Mouse (Mus musculus) CH12.LX (cell line): ENCODE results near the gene Trim17. TPM values are rescaled to one million over a fixed set of nuclear protein-coding genes. Genes with fewer than 3 reads are reported as not detected.

Experiments
- DNase-seq: peaks from one replicate; pipeline ENCODE4 v3.0.0-alpha.2; 2013; ENCODE audit errors: extremely low read depth
- H3K27ac ChIP-seq: 2 replicates; pipeline ENCODE4 v1.5.1; 2012; ENCODE audit warnings: low read depth, mild to moderate bottlenecking, control low read depth, moderate library complexity; ENCODE audit not compliant: insufficient read depth
- H3K27me3 ChIP-seq: replicated peaks from 2 replicates; pipeline ENCODE3; 2012; ENCODE audit warnings: inconsistent platforms
- H3K36me3 ChIP-seq, 2 experiments: replicated peaks in 1 of 2; 2 replicates each; pipeline versions ENCODE3 to v1.6.1; 2012; ENCODE audit warnings: inconsistent platforms in 1 of 2, low read length in 1 of 2, mild to moderate bottlenecking in 1 of 2, mixed read lengths in 1 of 2, moderate library complexity in 1 of 2; ENCODE audit not compliant: control insufficient read depth in 1 of 2, insufficient read depth in 1 of 2
- H3K4me1 ChIP-seq, 2 experiments: 2 replicates each; pipeline ENCODE4 v1.6.1; 2012; ENCODE audit warnings: inconsistent platforms in 1 of 2, moderate library complexity in 1 of 2; ENCODE audit not compliant: insufficient read depth in 2 of 2, control insufficient read depth in 1 of 2
- H3K4me2 ChIP-seq: 2 replicates; pipeline ENCODE4 v1.6.1; 2012; ENCODE audit warnings: low read depth, mild to moderate bottlenecking, control low read depth; ENCODE audit not compliant: poor library complexity, insufficient read depth, severe bottlenecking
- H3K4me3 ChIP-seq, 3 experiments: fragments of 150-350 bp in 1 of 3; sonication (generic) in 1 of 3; replicated peaks in 1 of 3; 2 replicates each; pipeline versions ENCODE3 to v1.5.1; 2011 to 2012; ENCODE audit warnings: low read depth in 2 of 3, low read length in 2 of 3, mild to moderate bottlenecking in 2 of 3, moderate library complexity in 2 of 3, control low read depth in 1 of 3, improper control_type of control experiment in 1 of 3, inconsistent platforms in 1 of 3, mixed read lengths in 1 of 3; ENCODE audit not compliant: poor library complexity in 1 of 3
- H3K79me2 ChIP-seq: replicated peaks from 2 replicates; pipeline ENCODE4 v1.6.1; 2012; ENCODE audit warnings: mild to moderate bottlenecking, moderate library complexity; ENCODE audit not compliant: control insufficient read depth, poor library complexity, insufficient read depth, severe bottlenecking; ENCODE audit errors: extremely low read depth
- H3K9ac ChIP-seq: 2 replicates; pipeline ENCODE4 v1.6.1; 2012; ENCODE audit warnings: low read depth, mild to moderate bottlenecking, control low read depth, moderate library complexity; ENCODE audit not compliant: insufficient read depth
- H3K9me3 ChIP-seq: replicated peaks from 2 replicates; pipeline ENCODE3; 2012; ENCODE audit warnings: low read length, inconsistent platforms, mixed read lengths
- BHLHE40 ChIP-seq: IDR thresholded peaks from 2 replicates; pipeline ENCODE4 v1.6.1; 2011; ENCODE audit warnings: mild to moderate bottlenecking, low read depth, low read length, improper control_type of control experiment
- CHD1 ChIP-seq: IDR thresholded peaks from 2 replicates; pipeline ENCODE4 v1.6.1; 2012; ENCODE audit warnings: low read depth, low read length, improper control_type of control experiment, inconsistent platforms
- CHD2 ChIP-seq: IDR thresholded peaks from 2 replicates; pipeline ENCODE4 v1.6.1; 2011; ENCODE audit warnings: low read length, improper control_type of control experiment
- CTCF ChIP-seq, 2 experiments: IDR thresholded peaks in 1 of 2; conservative IDR thresholded peaks in 1 of 2; 2 replicates each; pipeline ENCODE4 v1.5.1; 2011 to 2012; ENCODE audit warnings: low read depth in 2 of 2, low read length in 2 of 2, improper control_type of control experiment in 1 of 2, inconsistent platforms in 1 of 2, mild to moderate bottlenecking in 1 of 2, moderate library complexity in 1 of 2
- ETS1 ChIP-seq: conservative IDR thresholded peaks from 2 replicates; pipeline ENCODE4 v1.6.1; 2012; ENCODE audit warnings: low read depth, mild to moderate bottlenecking, inconsistent platforms, low read length, improper control_type of control experiment, moderate library complexity
- GABPA ChIP-seq: IDR thresholded peaks from 2 replicates; pipeline ENCODE4 v1.6.1; 2012; ENCODE audit warnings: low read depth, low read length, improper control_type of control experiment, inconsistent platforms; ENCODE audit not compliant: insufficient replicate concordance
- IRF4 ChIP-seq: IDR thresholded peaks from 2 replicates; pipeline ENCODE4 v1.6.1; 2014; ENCODE audit warnings: low read depth, mild to moderate bottlenecking, inconsistent platforms, low read length, improper control_type of control experiment
- MAX ChIP-seq: IDR thresholded peaks from 2 replicates; pipeline ENCODE4 v1.6.1; 2011; ENCODE audit warnings: low read length, improper control_type of control experiment
- MAZ ChIP-seq: IDR thresholded peaks from 2 replicates; pipeline ENCODE4 v1.6.1; 2012; ENCODE audit warnings: low read depth, mild to moderate bottlenecking, inconsistent platforms, low read length, improper control_type of control experiment, moderate library complexity
- MXI1 ChIP-seq: IDR thresholded peaks from 2 replicates; pipeline ENCODE4 v1.6.1; 2011; ENCODE audit warnings: mild to moderate bottlenecking, low read depth, low read length, improper control_type of control experiment
- MYC ChIP-seq: IDR thresholded peaks from 2 replicates; pipeline ENCODE4 v1.6.1; 2011; ENCODE audit warnings: low read depth, mild to moderate bottlenecking, improper control_type of control experiment, low read length
- PAX5 ChIP-seq: IDR thresholded peaks from 2 replicates; pipeline ENCODE4 v1.6.1; 2012; ENCODE audit warnings: low read length, inconsistent platforms, mixed read lengths
- SIN3A ChIP-seq: IDR thresholded peaks from 2 replicates; pipeline ENCODE4 v1.6.1; 2012; ENCODE audit warnings: low read length, improper control_type of control experiment, inconsistent platforms
- SMC3 ChIP-seq: IDR thresholded peaks from 2 replicates; pipeline ENCODE4 v1.6.1; 2011; ENCODE audit warnings: low read depth, low read length, improper control_type of control experiment
- TBP ChIP-seq: conservative IDR thresholded peaks from 2 replicates; pipeline ENCODE4 v1.6.1; 2011; ENCODE audit warnings: low read depth, low read length, improper control_type of control experiment
- UBTF ChIP-seq: IDR thresholded peaks from 2 replicates; pipeline ENCODE4 v1.6.1; 2012; ENCODE audit warnings: low read depth, mild to moderate bottlenecking, inconsistent platforms, low read length, improper control_type of control experiment, moderate library complexity
- USF1 ChIP-seq: IDR thresholded peaks from 2 replicates; pipeline ENCODE4 v1.6.1; 2014; ENCODE audit warnings: low read depth, mild to moderate bottlenecking, inconsistent platforms, low read length, improper control_type of control experiment
- USF2 ChIP-seq: conservative IDR thresholded peaks from 2 replicates; pipeline ENCODE4 v1.6.1; 2011; ENCODE audit warnings: low read depth, low read length, improper control_type of control experiment
- ZC3H11A ChIP-seq: IDR thresholded peaks from 2 replicates; pipeline ENCODE4 v1.6.1; 2012; ENCODE audit warnings: low read depth, mild to moderate bottlenecking, inconsistent platforms, low read length, improper control_type of control experiment
- ZKSCAN1 ChIP-seq: IDR thresholded peaks from 2 replicates; pipeline ENCODE4 v1.6.1; 2012; ENCODE audit warnings: low read depth, inconsistent platforms, low read length, improper control_type of control experiment, borderline replicate concordance
- ZNF384 ChIP-seq: IDR thresholded peaks from 2 replicates; pipeline ENCODE4 v1.6.1; 2012; ENCODE audit warnings: low read depth, low read length, improper control_type of control experiment, inconsistent platforms
- dilution Hi-C: fragments of 300-500 bp; cut with MboI; formaldehyde crosslinking; loops from 2 replicates; pipeline ENCODE4 v1.14.3; 2020; ENCODE audit warnings: low sequenced_read_pairs; ENCODE audit not compliant: extremely low pct_unique_long_range_greater_than_20kb, extremely low pct_ligation_motif_present
- in situ Hi-C: fragments of 300-500 bp; cut with MboI; formaldehyde crosslinking; loops from 3 replicates; pipeline ENCODE4 v1.14.3; 2019; ENCODE audit warnings: low sequenced_read_pairs, low pct_ligation_motif_present, low pct_unique_long_range_greater_than_20kb, mixed read lengths
- polyA plus RNA-seq: library from polyadenylated mRNA; unstranded; fragments of >175 nt; gene quantifications from 2 replicates; pipeline ENCODE4 v1.2.1, GENCODE M21; 2012; ENCODE audit warnings: low read depth; ENCODE audit not compliant: insufficient read length
- total RNA-seq, 2 experiments: library from RNA; depleted of rRNA; stranded (reverse); fragments of 300-350 nt in 1 of 2; fragments of >200 nt in 1 of 2; gene quantifications; 2 replicates each; pipeline ENCODE4 v1.2.3; 2012 to 2014

Trim17 gene
- total and polyA plus RNA-seq, 3 experiments, result 0.47 to 0.49 TPM; not detected in 1

- TF ChIP-seq MXI1 (no peak), CHD2 (no peak), SIN3A (no peak), MAX (no peak), CHD1 (no peak), BHLHE40 (no peak), ZC3H11A (no peak), UBTF (no peak), TBP (no peak), MAZ (no peak), ZKSCAN1 (no peak), ZNF384 (no peak), CTCF (conservative IDR thresholded peaks at IDR 0.05 in 1 of 2, IDR thresholded peaks at IDR 0.05 in 1 of 2; ENCODE audit: low read depth in 2 of 2, low read length in 2 of 2) (peak in 1 of 2 experiments; percentile 73; a peak in 2 of 4 replicates), SMC3 (peak; percentile 47; the same call in 1 of the 2 replicates)
These were observed 32.1 kb upstream of the Trim17 start (continued) for GRCm38 (mm10) chr11:58922420-58922819.

- Histone ChIP-seq H3K4me3 (no peak overlapping the region), H3K4me1 (peaks cover 3 to 16% of the 10 kb centered on the region in 2 experiments; a peak in 3 of 4 replicates), H3K36me3 (peaks cover 9 to 14% of the 10 kb centered on the region in 2 experiments), H3K9me3 (no peaks in the 10 kb centered on the region), H3K4me2 (no peak overlapping the region), H3K27me3 (peaks cover 18% of the 10 kb centered on the region), H3K27ac (no peak overlapping the region), H3K9ac (no peak overlapping the region), H3K79me2 (no peaks in the 10 kb centered on the region)
- in situ Hi-C loops (no loop called here), dilution Hi-C loops (no loop called here)
- DNase-seq, result no peak
- TF ChIP-seq GABPA, result no peak
- no peak for TF ChIP-seq BHLHE40
- TF ChIP-seq SMC3, result no peak
- TF ChIP-seq PAX5, result no peak
- TF ChIP-seq ETS1, result no peak
- TF ChIP-seq MYC, result no peak
These were observed 27.8 kb upstream of the Trim17 start for GRCm38 (mm10) chr11:58926651-58927050.

- H3K27ac ChIP-seq, result no peak overlapping the region
These were observed 27.4 kb upstream of the Trim17 start for GRCm38 (mm10) chr11:58927053-58927452.

More at GRCm38 (mm10) chr11:58927053-58927452, 27.4 kb upstream of the Trim17 start:
- Histone ChIP-seq H3K36me3 (peaks cover 13 to 18% of the 10 kb centered on the region in 2 experiments), H3K9ac (no peak overlapping the region), H3K27me3 (peaks cover 18% of the 10 kb centered on the region), H3K79me2 (no peaks in the 10 kb centered on the region), H3K9me3 (no peaks in the 10 kb centered on the region), H3K4me2 (no peak overlapping the region), H3K4me1 (peaks cover 2 to 16% of the 10 kb centered on the region in 2 experiments; a peak in 3 of 4 replicates), H3K4me3 (no peak overlapping the region)
- no peak for DNase-seq
- dilution Hi-C loops, result no loop called here
- no peak for TF ChIP-seq MXI1
- no peak for TF ChIP-seq PAX5
- TF ChIP-seq BHLHE40, result no peak
- TF ChIP-seq CHD2, result no peak
- TF ChIP-seq USF2, result no peak
- TF ChIP-seq USF1, result no peak
- TF ChIP-seq IRF4, result no peak
- TF ChIP-seq MYC, result no peak
- in situ Hi-C loops, result no loop called here
